Mouse (Mus musculus): Measurements from ENCODE around the gene Tet1.
A peak's percentile ranks its signal among the peaks of the same experiment; 100 is the strongest.
"Not testable (repeated sequence)": the region's sequence is repeated elsewhere in the genome, so short reads cannot be mapped to it uniquely, and the experiment has no call there.

Tet1 gene

GRCm38 (mm10) chr10:62843787-62844491 is 64.9 kb downstream of the Tet1 start:
- peak; percentile 79 for DNase-seq

GRCm38 (mm10) chr10:62841901-62842447 is 66.8 kb downstream of the Tet1 start:
- no peak for DNase-seq

- DNase-seq, result no peak
These were observed 68.1 kb downstream of the Tet1 start for GRCm38 (mm10) chr10:62840687-62841086.

GRCm38 (mm10) chr10:62837987-62838386 is 70.8 kb downstream of the Tet1 start:
- DNase-seq, result no peak

GRCm38 (mm10) chr10:62832783-62833182 is 76.0 kb downstream of the Tet1 start:
- no peak for DNase-seq

GRCm38 (mm10) chr10:62831546-62831945 is 77.2 kb downstream of the Tet1 start:
- no peak for DNase-seq

GRCm38 (mm10) chr10:62824474-62824873 is 84.3 kb downstream of the Tet1 start:
- DNase-seq, result peak; percentile 31

- no peak for DNase-seq
These were observed 85.4 kb downstream of the Tet1 start for GRCm38 (mm10) chr10:62823431-62823830.

GRCm38 (mm10) chr10:62810010-62810409 is 98.8 kb downstream of the Tet1 start:
- no peak for DNase-seq

GRCm38 (mm10) chr10:62808766-62809165 is 100.0 kb downstream of the Tet1 start:
- DNase-seq, result no peak

- DNase-seq, result no peak
These were observed 100.5 kb downstream of the Tet1 start for GRCm38 (mm10) chr10:62808316-62808715.

GRCm38 (mm10) chr10:62804106-62804505 is 104.7 kb downstream of the Tet1 start:
- DNase-seq, result no peak

GRCm38 (mm10) chr10:62803296-62803695 is 105.5 kb downstream of the Tet1 start:
- DNase-seq, result no peak

GRCm38 (mm10) chr10:62794221-62794620 is 114.6 kb downstream of the Tet1 start:
- DNase-seq, result no peak

GRCm38 (mm10) chr10:62793091-62793453 is 115.7 kb downstream of the Tet1 start:
- DNase-seq, result peak; percentile 11

- peak; percentile 99 for DNase-seq
These were observed 116.4 kb downstream of the Tet1 start, which contains the start of gene Ccar1 for GRCm38 (mm10) chr10:62792177-62793090. Ccar1 (minus strand) TSS chr10:62792286.

- peak; percentile 41 for DNase-seq
These were observed 117.3 kb downstream of the Tet1 start for GRCm38 (mm10) chr10:62791251-62792176.

- DNase-seq, result not testable (repeated sequence)
These were observed 127.0 kb downstream of the Tet1 start for GRCm38 (mm10) chr10:62781776-62782175.
